Mouse (Mus musculus) midbrain, embryonic 16.5 days (tissue): ENCODE data around the gene Pomt2. TPM values are rescaled to one million over a fixed set of nuclear protein-coding genes. Genes with fewer than 3 reads are reported as not detected.

Source experiments
- ATAC-seq: fragments of 200-750 bp; cut with Nextera tagmentation; 2 replicates; pipeline ENCODE4 v1.8.0; 2017; ENCODE audit warnings: moderate TSS enrichment
- H3K27ac ChIP-seq: fragments of 300-500 bp; sonication (generic); 2 replicates; pipeline ENCODE4 v1.5.1; 2014; ENCODE audit warnings: mild to moderate bottlenecking, low read length, mixed read lengths
- H3K27me3 ChIP-seq: fragments of 300-500 bp; sonication (generic); 2 replicates; pipeline ENCODE4 v1.6.1; 2014; ENCODE audit warnings: low read depth, low read length, mixed read lengths; ENCODE audit not compliant: control insufficient read depth, insufficient read depth
- H3K36me3 ChIP-seq: fragments of 300-500 bp; sonication (generic); 2 replicates; pipeline ENCODE4 v1.6.1; 2014; ENCODE audit warnings: mild to moderate bottlenecking, low read length, moderate library complexity, mixed read lengths; ENCODE audit not compliant: control insufficient read depth, insufficient read depth
- H3K4me1 ChIP-seq: fragments of 300-500 bp; sonication (generic); 2 replicates; pipeline ENCODE4 v1.6.1; 2014; ENCODE audit warnings: mild to moderate bottlenecking, low read length, mixed read lengths; ENCODE audit not compliant: control insufficient read depth, insufficient read depth
- H3K4me2 ChIP-seq: fragments of 300-500 bp; sonication (generic); 2 replicates; pipeline ENCODE4 v1.6.1; 2014; ENCODE audit warnings: mild to moderate bottlenecking, low read length, mixed read lengths
- H3K4me3 ChIP-seq: fragments of 300-500 bp; sonication (generic); 2 replicates; pipeline ENCODE4 v1.5.1; 2014; ENCODE audit warnings: low read depth, mild to moderate bottlenecking, low read length, moderate library complexity, mixed read lengths
- H3K9ac ChIP-seq: fragments of 300-500 bp; sonication (generic); 2 replicates; pipeline ENCODE4 v1.6.1; 2014; ENCODE audit warnings: low read depth, low read length, mixed read lengths
- H3K9me3 ChIP-seq: fragments of 300-500 bp; sonication (generic); replicated peaks from 2 replicates; pipeline ENCODE4 v1.6.1; 2014; ENCODE audit warnings: mild to moderate bottlenecking, low read length, mixed read lengths; ENCODE audit not compliant: control insufficient read depth, poor library complexity, severe bottlenecking
- WGBS: fragments of 180-500 bp; shearing (Covaris S2); extraction: QIAGEN DNeasy Blood & Tissue Kit; methylation state at CpG from one replicate; pipeline ENCODE4 v1.1.7; 2014; 5-methylcytosine and 5-hydroxymethylcytosine counted together
- polyA plus RNA-seq: library from polyadenylated mRNA; unstranded; fragments of >200 nt; fragmentation: Nextera tagmentation; extraction: Ambion mirVana; gene quantifications from 2 replicates; pipeline ENCODE4 v1.2.1, GENCODE M21; 2015

The Pomt2 gene
- 15.6 and 16.1 TPM in 2 replicates for polyA plus RNA-seq

GRCm38 (mm10) chr12:87147395-87148089 is at the start of gene Pomt2:
TSS of gene Pomt2 (minus strand) at chr12:87147968.
- Histone ChIP-seq H3K9me3 (0 out of 2 replicates have a peak, but pooled peaks cover 2% of the 10 kb centered on the region), H3K9ac (peak within 1 kb of the TSS; percentile 88), H3K36me3 (no peaks in the 10 kb centered on the region), H3K4me1 (peaks cover 17% of the 10 kb centered on the region), H3K27me3 (no peaks in the 10 kb centered on the region), H3K4me2 (peak within 1 kb of the TSS; percentile 70), H3K4me3 (peak within 1 kb of the TSS; percentile 94), H3K27ac (peak within 1 kb of the TSS; percentile 99)
- ATAC-seq = peak; percentile 96
- WGBS = under 1% methylated on average over 59 of the region's 61 CpGs

GRCm38 (mm10) chr12:87196310-87196709 is 48.5 kb upstream of the Pomt2 start:
- no peaks in the 10 kb centered on the region for H3K27me3 ChIP-seq
- H3K4me2 ChIP-seq = no peak overlapping the region
- no peak overlapping the region for H3K9ac ChIP-seq
- no peak overlapping the region for H3K27ac ChIP-seq
- no peak for ATAC-seq
- H3K36me3 ChIP-seq = no peaks in the 10 kb centered on the region
- H3K4me1 ChIP-seq = peaks cover 13% of the 10 kb centered on the region
- no peak overlapping the region for H3K4me3 ChIP-seq
- H3K9me3 ChIP-seq = no peaks in the 10 kb centered on the region

GRCm38 (mm10) chr12:87195069-87195468 is 47.3 kb upstream of the Pomt2 start:
- WGBS = 95% methylated on average over 1 of the region's 1 CpGs
- no peaks in the 10 kb centered on the region for H3K36me3 ChIP-seq
- H3K4me2 ChIP-seq = no peak overlapping the region
- no peaks in the 10 kb centered on the region for H3K27me3 ChIP-seq
- no peak for ATAC-seq
- no peak overlapping the region for H3K27ac ChIP-seq
- H3K4me1 ChIP-seq = peaks cover 13% of the 10 kb centered on the region
- H3K4me3 ChIP-seq = no peak overlapping the region
- no peaks in the 10 kb centered on the region for H3K9me3 ChIP-seq
- no peak overlapping the region for H3K9ac ChIP-seq

GRCm38 (mm10) chr12:87193008-87193407 is 45.2 kb upstream of the Pomt2 start:
- Histone ChIP-seq H3K9ac (no peak overlapping the region), H3K4me3 (no peak overlapping the region), H3K36me3 (no peaks in the 10 kb centered on the region), H3K9me3 (no peaks in the 10 kb centered on the region), H3K4me1 (peaks cover 2% of the 10 kb centered on the region; the same call in 1 of the 2 replicates), H3K27me3 (no peaks in the 10 kb centered on the region), H3K27ac (no peak overlapping the region), H3K4me2 (no peak overlapping the region)
- ATAC-seq = no peak
- 95% methylated on average over 3 of the region's 3 CpGs for WGBS

GRCm38 (mm10) chr12:87177631-87178030 is 29.9 kb upstream of the Pomt2 start:
- no peak for ATAC-seq
- no peak overlapping the region for H3K4me3 ChIP-seq
- H3K9me3 ChIP-seq = no peaks in the 10 kb centered on the region
- H3K4me1 ChIP-seq = no peaks in the 10 kb centered on the region
- H3K9ac ChIP-seq = no peak overlapping the region
- H3K36me3 ChIP-seq = peaks cover 3% of the 10 kb centered on the region; the same call in 1 of the 2 replicates
- no peak overlapping the region for H3K4me2 ChIP-seq
- no peaks in the 10 kb centered on the region for H3K27me3 ChIP-seq
- 95% methylated on average over 4 of the region's 4 CpGs for WGBS
- H3K27ac ChIP-seq = no peak overlapping the region

GRCm38 (mm10) chr12:87175194-87175946 is 27.6 kb upstream of the Pomt2 start:
- no peaks in the 10 kb centered on the region for H3K4me1 ChIP-seq
- no peak overlapping the region for H3K27ac ChIP-seq
- H3K4me2 ChIP-seq = no peak overlapping the region
- no peaks in the 10 kb centered on the region for H3K9me3 ChIP-seq
- H3K27me3 ChIP-seq = no peaks in the 10 kb centered on the region
- WGBS = 81% methylated on average over 4 of the region's 4 CpGs
- ATAC-seq = no peak
- H3K9ac ChIP-seq = no peak overlapping the region
- no peak overlapping the region for H3K4me3 ChIP-seq
- peaks cover 13% of the 10 kb centered on the region for H3K36me3 ChIP-seq

- ATAC-seq = no peak
- H3K9me3 ChIP-seq = no peaks in the 10 kb centered on the region
- WGBS = 89% methylated on average over 5 of the region's 5 CpGs
Observed at GRCm38 (mm10) chr12:87160815-87161214, 13.0 kb upstream of the Pomt2 start.

GRCm38 (mm10) chr12:87160310-87160709 is 12.5 kb upstream of the Pomt2 start:
- 0 out of 2 replicates have a peak, but pooled peaks cover 4% of the 10 kb centered on the region for H3K36me3 ChIP-seq
- H3K4me2 ChIP-seq = no peak overlapping the region
- no peak for ATAC-seq
- H3K9me3 ChIP-seq = no peaks in the 10 kb centered on the region
- H3K9ac ChIP-seq = no peak overlapping the region
- 91% methylated on average over 1 of the region's 1 CpGs for WGBS
- no peaks in the 10 kb centered on the region for H3K27me3 ChIP-seq
- no peak overlapping the region for H3K4me3 ChIP-seq
- H3K27ac ChIP-seq = no peak overlapping the region
- H3K4me1 ChIP-seq = no peaks in the 10 kb centered on the region

More at GRCm38 (mm10) chr12:87160815-87161214, 13.0 kb upstream of the Pomt2 start:
- 0 out of 2 replicates have a peak, but pooled peaks cover 1% of the 10 kb centered on the region for H3K36me3 ChIP-seq
- H3K4me1 ChIP-seq = no peaks in the 10 kb centered on the region
- no peaks in the 10 kb centered on the region for H3K27me3 ChIP-seq
- no peak overlapping the region for H3K4me3 ChIP-seq
- no peak overlapping the region for H3K4me2 ChIP-seq
- no peak overlapping the region for H3K9ac ChIP-seq
- no peak overlapping the region for H3K27ac ChIP-seq

GRCm38 (mm10) chr12:87158099-87158498 is 10.3 kb upstream of the Pomt2 start:
- WGBS = 66% methylated on average over 7 of the region's 7 CpGs
- H3K9ac ChIP-seq = no peak overlapping the region
- ATAC-seq = no peak
- H3K27me3 ChIP-seq = no peaks in the 10 kb centered on the region
- H3K9me3 ChIP-seq = no peaks in the 10 kb centered on the region
- no peak overlapping the region for H3K4me2 ChIP-seq
- H3K4me1 ChIP-seq = no peaks in the 10 kb centered on the region
- no peak overlapping the region for H3K27ac ChIP-seq
- no peak overlapping the region for H3K4me3 ChIP-seq
- 0 out of 2 replicates have a peak, but pooled peaks cover 4% of the 10 kb centered on the region for H3K36me3 ChIP-seq
